In genomic region chr6:113642605-113643004, GRCm38 (mm10) we compare ENCODE assay signal across 28 mouse cellular contexts. TPM values are rescaled to one million over a fixed set of nuclear protein-coding genes. Genes with fewer than 3 reads are reported as not detected.
DNase-seq lines count a peak whose midpoint lies in the region; TF ChIP-seq lines count a peak whose summit lies in the region.
"Had no signal": no experiment of that assay in that cellular context is flagged by ENCODE, and none has a peak within 500 bp of the region (broad histone marks: within the 10 kb centered on the region; RNA-seq: fewer than 3 reads in every experiment).

No protein-coding gene starts in this region.

- DNase-seq in adrenal gland, postnatal 14 days, result peak; percentile 45
- DNase-seq in adrenal gland, postnatal 10 days, result no peak
- DNase-seq in heart, adult 2 months, result no peak
- DNase-seq in heart, postnatal 14 days, result no peak
- no peak for DNase-seq in CH12.LX (ENCODE audit: extremely low read depth)
- DNase-seq in frontal cortex, postnatal 36 days (ENCODE audit: low spot score in 2 of 2), result no peak
- DNase-seq: adrenal gland, postnatal 25 days; cerebellum, adult 18-20 months; cerebellum, adult 9-10 months; cerebellum, postnatal 14 days; forebrain, postnatal 0 days; gastrocnemius, postnatal 10 days; heart, adult 18-20 months; heart, postnatal 36 days; kidney, adult 11 months had no signal

- H3K27ac ChIP-seq in heart, adult 2 months, result peak overlapping the region; percentile 33
- peak overlapping the region; percentile 17 for H3K27ac ChIP-seq in CH12.LX (ENCODE audit: insufficient read depth, low read depth)
- H3K27ac ChIP-seq: embryonic facial prominence, embryonic 12.5 days; embryonic facial prominence, embryonic 15.5 days; hindbrain, embryonic 10.5 days; hindbrain, embryonic 13.5 days; intestine, embryonic 15.5 days had no signal

- H3K36me3 ChIP-seq in heart, adult 2 months (ENCODE audit: control insufficient read depth, insufficient read depth, low read length), result peaks cover 5% of the 10 kb centered on the region
- H3K36me3 ChIP-seq in CH12.LX (replicated peaks in 1 of 2; ENCODE audit: control insufficient read depth in 1 of 2, insufficient read depth in 1 of 2, low read length in 1 of 2), result peaks cover 9 to 37% of the 10 kb centered on the region in 2 experiments
- H3K36me3 ChIP-seq: embryonic facial prominence, embryonic 12.5 days; embryonic facial prominence, embryonic 15.5 days; hindbrain, embryonic 10.5 days; hindbrain, embryonic 13.5 days; intestine, embryonic 15.5 days had no signal

- H3K79me2 ChIP-seq in heart, adult 2 months (replicated peaks; ENCODE audit: control insufficient read depth, insufficient read depth, low read length), result peaks cover 1% of the 10 kb centered on the region; the same call in 1 of the 2 replicates
- H3K79me2 ChIP-seq in CH12.LX (replicated peaks; ENCODE audit: control insufficient read depth, extremely low read depth, insufficient read depth, poor library complexity, severe bottlenecking), result peaks cover 78% of the 10 kb centered on the region

- dilution Hi-C loops in CH12.LX (cut with MboI; ENCODE audit: extremely low pct_ligation_motif_present, extremely low pct_unique_long_range_greater_than_20kb, low sequenced_read_pairs), result no loop called here

- no peaks in the 10 kb centered on the region for H3K27me3 ChIP-seq in heart, adult 2 months (ENCODE audit: control insufficient read depth, insufficient read depth, low read length)
- no peaks in the 10 kb centered on the region for H3K27me3 ChIP-seq in CH12.LX (replicated peaks)
- H3K27me3 ChIP-seq: embryonic facial prominence, embryonic 12.5 days; embryonic facial prominence, embryonic 15.5 days; hindbrain, embryonic 13.5 days; intestine, embryonic 15.5 days; Patski had no signal

- 59% methylated on average over 8 of the region's 8 CpGs for WGBS in heart, adult 2 months

- no peaks in the 10 kb centered on the region for H3K9me3 ChIP-seq in CH12.LX (replicated peaks; ENCODE audit: low read length)
- H3K9me3 ChIP-seq: embryonic facial prominence, embryonic 12.5 days; embryonic facial prominence, embryonic 15.5 days; G1E; hindbrain, embryonic 10.5 days; hindbrain, embryonic 13.5 days; intestine, embryonic 15.5 days had no signal

- TF ChIP-seq EP300 in heart, adult 2 months (IDR thresholded peaks at IDR 0.05; ENCODE audit: insufficient read depth, low read depth, low read length), result no peak
- TF ChIP-seq EP300 in CH12.LX (IDR thresholded peaks at IDR 0.05; ENCODE audit: low read length), result no peak

- H3K4me2 ChIP-seq in CH12.LX (ENCODE audit: insufficient read depth, low read depth, poor library complexity, severe bottlenecking), result peak overlapping the region; percentile 55; the same call in 1 of the 2 replicates
- H3K4me2 ChIP-seq: embryonic facial prominence, embryonic 12.5 days; embryonic facial prominence, embryonic 15.5 days; heart, embryonic 11.5 days; hindbrain, embryonic 13.5 days; intestine, embryonic 15.5 days had no signal

- in situ Hi-C loops in CH12.LX (cut with MboI; ENCODE audit: low pct_ligation_motif_present, low pct_unique_long_range_greater_than_20kb, low sequenced_read_pairs), result no loop called here

- no peak for TF ChIP-seq RAD21 in CH12.LX (IDR thresholded peaks at IDR 0.05; ENCODE audit: low read depth, low read length)

- intact Hi-C loops in heart, adult 2 months (cut with DNase I), result no loop called here
- intact Hi-C loops in heart, postnatal 14 days (cut with DNase I), result no loop called here

- TF ChIP-seq POLR2A in heart, adult 2 months (IDR thresholded peaks at IDR 0.05; ENCODE audit: insufficient read depth, low read depth, low read length), result no peak
- no peak for TF ChIP-seq POLR2A in CH12.LX (IDR thresholded peaks at IDR 0.05; ENCODE audit: low read depth, low read length)

- no peak overlapping the region for H3K4me3 ChIP-seq in heart, adult 2 months
- no peak overlapping the region for H3K4me3 ChIP-seq in CH12.LX (replicated peaks in 1 of 3; ENCODE audit: low read depth in 2 of 3, low read length in 2 of 3, poor library complexity in 1 of 3)
- H3K4me3 ChIP-seq: embryonic facial prominence, embryonic 12.5 days; embryonic facial prominence, embryonic 15.5 days; hindbrain, embryonic 10.5 days; hindbrain, embryonic 13.5 days; intestine, embryonic 15.5 days had no signal

- no peak for TF ChIP-seq CTCF in heart, adult 2 months (IDR thresholded peaks at IDR 0.05)
- no peak for TF ChIP-seq CTCF in CH12.LX (conservative IDR thresholded peaks at IDR 0.05 in 1 of 2, IDR thresholded peaks at IDR 0.05 in 1 of 2; ENCODE audit: low read depth in 2 of 2, low read length in 2 of 2)

- H3K4me1 ChIP-seq in heart, adult 2 months (ENCODE audit: control insufficient read depth, insufficient read depth, low read length), result peaks cover 15% of the 10 kb centered on the region
- peaks cover 17 to 68% of the 10 kb centered on the region in 2 experiments for H3K4me1 ChIP-seq in CH12.LX (ENCODE audit: control insufficient read depth in 1 of 2, insufficient read depth in 2 of 2)
- H3K4me1 ChIP-seq: embryonic facial prominence, embryonic 12.5 days; intestine, embryonic 15.5 days had no signal

- no peak overlapping the region for H3K9ac ChIP-seq in heart, adult 2 months (ENCODE audit: low read depth, low read length)
- H3K9ac ChIP-seq in CH12.LX (ENCODE audit: insufficient read depth, low read depth), result peak overlapping the region; percentile 29; the same call in 1 of the 2 replicates
- H3K9ac ChIP-seq: embryonic facial prominence, embryonic 12.5 days; embryonic facial prominence, embryonic 15.5 days; forebrain, postnatal 0 days; hindbrain, embryonic 13.5 days; intestine, embryonic 15.5 days had no signal

TF ChIP-seq in CH12.LX, 34 proteins besides CTCF, POLR2A, EP300 and RAD21:
- TF ChIP-seq BHLHE40 (IDR thresholded peaks at IDR 0.05; ENCODE audit: low read depth, low read length) (peak; percentile 42), MAX (IDR thresholded peaks at IDR 0.05; ENCODE audit: low read length) (peak; percentile 74), E2F4 (IDR thresholded peaks at IDR 0.05; ENCODE audit: insufficient replicate concordance, low read depth, low read length) (no peak), MEF2A (IDR thresholded peaks at IDR 0.05; ENCODE audit: borderline replicate concordance, low read depth, low read length) (no peak)

RNA-seq across cellular contexts. Expression of gene Irak2, which starts 4.3 kb away (rescaled TPM):
- total RNA-seq in adrenal gland, postnatal 14 days (2021), result 17.4 and 22.9 TPM in 2 replicates
- total RNA-seq in adrenal gland, postnatal 10 days (2021), result 10 to 100 TPM; 15.8 to 23.3 TPM
- 10 to 100 TPM; 10.4 to 13.6 TPM for total RNA-seq in heart, adult 2 months (2021)
- polyA plus RNA-seq in heart, adult 2 months (2012; rRNA removed), result 12.5 and 12.9 TPM in 2 replicates
- 10 to 100 TPM; 12.3 to 14.1 TPM for total RNA-seq in heart, postnatal 14 days (2021)
- total RNA-seq in CH12.LX (2012; rRNA removed), result 31.6 and 39.5 TPM in 2 replicates
- 26.9 and 30.0 TPM in 2 replicates for total RNA-seq in CH12.LX (2014; rRNA removed)
- polyA plus RNA-seq in CH12.LX (2012; ENCODE audit: insufficient read length, low read depth), result 32.5 and 38.6 TPM in 2 replicates

RNA-seq across cellular contexts. Expression of gene Vhl, which starts 18.8 kb away (rescaled TPM):
- 26.0 and 27.6 TPM in 2 replicates for total RNA-seq in adrenal gland, postnatal 14 days (2021)
- 10 to 100 TPM; 24.7 to 26.3 TPM for total RNA-seq in adrenal gland, postnatal 10 days (2021)
- 1 to 10 TPM; 8.3 to 8.6 TPM for total RNA-seq in heart, adult 2 months (2021)
- 11.2 and 12.0 TPM in 2 replicates for polyA plus RNA-seq in heart, adult 2 months (2012; rRNA removed)
- total RNA-seq in heart, postnatal 14 days (2021), result 10 to 100 TPM; 10.0 to 12.0 TPM
- total RNA-seq in CH12.LX (2012; rRNA removed), result 14.2 and 17.6 TPM in 2 replicates
- 32.6 and 36.6 TPM in 2 replicates for total RNA-seq in CH12.LX (2014; rRNA removed)
- 19.2 and 23.1 TPM in 2 replicates for polyA plus RNA-seq in CH12.LX (2012; ENCODE audit: insufficient read length, low read depth)

RNA-seq across cellular contexts. Expression of gene Brk1, which starts 38.0 kb away (rescaled TPM):
- total RNA-seq in adrenal gland, postnatal 14 days (2021), result 147 and 162 TPM in 2 replicates
- 100 to 1,000 TPM; 139 to 159 TPM for total RNA-seq in adrenal gland, postnatal 10 days (2021)
- 10 to 100 TPM; 60.4 to 70.2 TPM for total RNA-seq in heart, adult 2 months (2021)
- polyA plus RNA-seq in heart, adult 2 months (2012; rRNA removed), result 128 and 199 TPM in 2 replicates
- 10 to 100 TPM; 76.1 to 80.0 TPM for total RNA-seq in heart, postnatal 14 days (2021)
- total RNA-seq in CH12.LX (2012; rRNA removed), result 112 and 122 TPM in 2 replicates
- 224 and 245 TPM in 2 replicates for total RNA-seq in CH12.LX (2014; rRNA removed)
- polyA plus RNA-seq in CH12.LX (2012; ENCODE audit: insufficient read length, low read depth), result 142 and 145 TPM in 2 replicates

RNA-seq across cellular contexts. Expression of gene Fancd2os, which starts 42.1 kb away (rescaled TPM):
- total RNA-seq in adrenal gland, postnatal 14 days (2021), result not detected in 2 replicates
- not detected for total RNA-seq in adrenal gland, postnatal 10 days (2021)
- total RNA-seq in heart, adult 2 months (2021), result not detected
- polyA plus RNA-seq in heart, adult 2 months (2012; rRNA removed), result not detected in 2 replicates
- total RNA-seq in heart, postnatal 14 days (2021), result not detected
- total RNA-seq in CH12.LX (2012; rRNA removed) (not detected in 2 replicates), CH12.LX (2014; rRNA removed) (not detected in 2 replicates)
- polyA plus RNA-seq in CH12.LX (2012; ENCODE audit: insufficient read length, low read depth), result 0.31 and 0.45 TPM in 2 replicates
- total RNA-seq: adrenal gland, adult 18-20 months; forebrain, postnatal 0 days; gastrocnemius, postnatal 10 days; gastrocnemius, postnatal 4 days; heart, adult 18-20 months; heart, postnatal 36 days had no signal
- polyA plus RNA-seq: embryonic facial prominence, embryonic 15.5 days; forebrain, embryonic 11.5 days; forebrain, embryonic 14.5 days; forebrain, postnatal 0 days; G1E; heart, postnatal 0 days; intestine, embryonic 15.5 days; Patski had no signal

RNA-seq across cellular contexts. Expression of gene Tatdn2, which starts 54.2 kb away (rescaled TPM):
- 45.6 and 59.6 TPM in 2 replicates for total RNA-seq in adrenal gland, postnatal 14 days (2021)
- total RNA-seq in adrenal gland, postnatal 10 days (2021), result 10 to 100 TPM; 53.5 to 58.7 TPM
- total RNA-seq in heart, adult 2 months (2021), result 10 to 100 TPM; 66.7 to 71.9 TPM
- 17.3 and 36.1 TPM in 2 replicates for polyA plus RNA-seq in heart, adult 2 months (2012; rRNA removed)
- 10 to 100 TPM; 60.0 to 63.2 TPM for total RNA-seq in heart, postnatal 14 days (2021)
- total RNA-seq in CH12.LX (2012; rRNA removed), result 35.1 and 62.5 TPM in 2 replicates
- total RNA-seq in CH12.LX (2014; rRNA removed), result 34.5 and 35.5 TPM in 2 replicates
- polyA plus RNA-seq in CH12.LX (2012; ENCODE audit: insufficient read length, low read depth), result 58.0 and 70.8 TPM in 2 replicates
